Mouse (Mus musculus) lung, adult 2 months (tissue): ENCODE data around the gene Cog6. TPM values are rescaled to one million over a fixed set of nuclear protein-coding genes. Genes with fewer than 3 reads are reported as not detected.
A peak's percentile ranks its signal among the peaks of the same experiment; 100 is the strongest.

ENCODE experiments used
- DNase-seq: peaks from one replicate; pipeline ENCODE4 v3.0.0; 2022
- H3K4me1 ChIP-seq: fragments of 200-500 bp; 2 replicates; pipeline ENCODE4 v1.6.1; 2011; ENCODE audit warnings: low read length; ENCODE audit not compliant: control insufficient read depth, insufficient read depth
- H3K4me3 ChIP-seq: fragments of 200-500 bp; replicated peaks from 2 replicates; pipeline ENCODE3; 2011; ENCODE audit warnings: low read depth, mild to moderate bottlenecking, control low read depth, low read length; ENCODE audit errors: extremely low read depth
- CTCF ChIP-seq: fragments of 200-500 bp; IDR thresholded peaks from 2 replicates; pipeline ENCODE4 v1.5.1; 2011; ENCODE audit warnings: mild to moderate bottlenecking, low read length, control low read depth; ENCODE audit not compliant: insufficient read depth
- POLR2A ChIP-seq: fragments of 200-500 bp; IDR thresholded peaks from 2 replicates; pipeline ENCODE4 v1.6.1; 2011; ENCODE audit warnings: low read depth, mild to moderate bottlenecking, control low read depth, low read length, borderline replicate concordance; ENCODE audit errors: extremely low read depth
- WGBS: fragments of 180-500 bp; shearing (Covaris S2); methylation state at CpG from one replicate; pipeline ENCODE4 v1.1.7; 2018; 5-methylcytosine and 5-hydroxymethylcytosine counted together
- polyA plus RNA-seq: library from polyadenylated mRNA; depleted of rRNA; stranded (reverse); fragments of >200 nt; gene quantifications from 2 replicates; pipeline ENCODE4 v1.2.3, GENCODE M21; 2012

Cog6 gene
- polyA plus RNA-seq, 1 experiment, result 15.8 TPM

GRCm38 (mm10) chr3:52974674-52975556 is 42.1 kb downstream of the Cog6 start:
- DNase-seq, result peak; percentile 75
- 45% methylated on average over 15 of the region's 15 CpGs for WGBS
- H3K4me3 ChIP-seq, result no peak overlapping the region
- peak; percentile 62 for TF ChIP-seq CTCF
- TF ChIP-seq POLR2A, result no peak
- peaks cover 4% of the 10 kb centered on the region; the same call in 1 of the 2 replicates for H3K4me1 ChIP-seq

DNA sequence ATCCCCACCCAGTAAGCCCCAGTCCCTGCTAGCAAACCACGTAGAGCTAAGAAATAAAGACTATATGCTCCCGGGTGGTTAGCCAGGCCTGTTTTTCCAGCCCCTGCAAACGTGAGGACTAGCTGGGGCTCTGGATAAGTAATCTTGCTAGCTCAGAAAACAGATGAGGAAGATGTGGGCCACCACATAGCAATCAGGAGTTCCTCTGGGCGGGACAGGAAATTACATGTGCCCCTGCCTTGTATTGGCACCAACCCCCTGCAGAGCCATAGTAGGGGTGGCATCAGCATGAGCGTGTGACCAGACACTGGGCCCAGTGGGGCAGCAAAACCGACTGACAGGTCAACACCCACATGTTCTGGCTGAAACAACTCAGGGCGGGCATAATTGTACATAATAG is 44.1 kb downstream of the Cog6 start:
- 74% methylated on average over 7 of the region's 7 CpGs for WGBS
- H3K4me1 ChIP-seq, result peaks cover 4% of the 10 kb centered on the region; the same call in 1 of the 2 replicates
- TF ChIP-seq CTCF (no peak), POLR2A (no peak)
- DNase-seq, result no peak
- no peak overlapping the region for H3K4me3 ChIP-seq

DNA sequence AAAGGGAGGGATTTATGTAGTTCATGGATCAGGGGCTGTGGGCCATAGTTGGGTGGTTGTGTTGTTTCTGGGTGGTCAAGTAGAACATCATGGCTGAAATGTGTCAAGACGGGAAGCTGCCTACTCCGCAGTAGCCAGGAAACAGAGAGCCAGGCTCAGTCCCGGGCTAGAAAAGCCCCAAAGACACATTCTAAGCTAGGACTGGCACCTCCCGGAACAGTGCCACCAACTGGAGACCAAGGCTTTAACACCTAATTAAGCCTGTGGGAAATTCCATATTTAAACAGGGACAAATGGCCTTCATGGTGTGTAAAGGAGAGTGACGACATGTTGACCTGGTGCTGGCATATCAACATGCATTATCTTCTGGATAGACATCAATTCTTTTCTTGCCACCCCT is 50.0 kb downstream of the Cog6 start:
- no peak for DNase-seq
- 0 out of 2 replicates have a peak, but pooled peaks have one; percentile 2 for TF ChIP-seq CTCF
- TF ChIP-seq POLR2A, result no peak
- 85% methylated on average over 5 of the region's 5 CpGs for WGBS
- Histone ChIP-seq H3K4me3 (no peak overlapping the region), H3K4me1 (no peaks in the 10 kb centered on the region)

DNA sequence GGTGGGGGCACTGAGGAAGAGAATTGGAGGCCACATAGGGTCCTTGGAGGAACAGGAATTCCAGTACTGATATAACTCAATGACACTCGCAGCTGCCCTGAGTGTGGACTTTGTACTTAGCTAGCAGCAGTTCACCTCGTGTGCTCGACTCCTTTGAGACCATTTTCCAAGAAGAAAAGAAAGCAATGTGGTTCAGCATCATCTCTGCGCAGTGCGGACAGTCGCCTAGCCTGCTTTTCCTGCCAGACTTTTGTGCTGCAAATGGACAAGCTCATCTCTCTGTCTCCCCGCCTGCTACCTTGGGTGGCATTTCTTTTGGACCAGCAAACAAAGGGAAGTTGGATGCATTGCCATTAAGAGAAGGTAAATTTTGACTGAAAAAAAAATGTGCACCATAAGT is 52.8 kb downstream of the Cog6 start:
- no peak for TF ChIP-seq POLR2A
- no peak for TF ChIP-seq CTCF
- 67% methylated on average over 7 of the region's 7 CpGs for WGBS
- no peak for DNase-seq

GRCm38 (mm10) chr3:52963441-52963840 is 53.6 kb downstream of the Cog6 start:
- DNase-seq, result no peak
- no peaks in the 10 kb centered on the region for H3K4me1 ChIP-seq
- TF ChIP-seq CTCF (no peak), POLR2A (no peak)
- no peak overlapping the region for H3K4me3 ChIP-seq
- 84% methylated on average over 8 of the region's 8 CpGs for WGBS

More for the DNA sequence above, 52.8 kb downstream of the Cog6 start:
- no peaks in the 10 kb centered on the region for H3K4me1 ChIP-seq
- no peak overlapping the region for H3K4me3 ChIP-seq

DNA sequence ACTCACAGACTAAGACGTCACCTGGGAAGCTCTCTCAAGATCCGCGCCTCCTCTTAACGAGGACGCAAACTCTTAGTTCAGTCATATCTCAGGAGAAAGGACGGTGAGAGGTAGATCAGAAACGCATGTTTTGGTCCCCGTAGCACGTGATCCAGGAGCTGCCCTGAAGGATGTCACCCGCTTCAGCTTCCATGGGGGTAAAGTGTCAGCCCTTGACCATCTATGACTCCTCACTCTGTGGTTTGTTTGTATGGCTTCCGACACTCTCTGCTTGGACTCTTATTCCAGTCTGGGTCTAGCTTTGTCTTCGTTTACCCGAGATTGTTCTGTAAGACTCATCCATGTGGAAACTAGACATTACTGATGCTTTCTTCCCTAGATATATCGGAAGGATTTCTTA is 54.6 kb downstream of the Cog6 start:
- no peaks in the 10 kb centered on the region for H3K4me1 ChIP-seq
- TF ChIP-seq POLR2A, result no peak
- TF ChIP-seq CTCF, result no peak
- H3K4me3 ChIP-seq, result no peak overlapping the region
- no peak for DNase-seq
- WGBS, result 96% methylated on average over 14 of the region's 14 CpGs

DNA sequence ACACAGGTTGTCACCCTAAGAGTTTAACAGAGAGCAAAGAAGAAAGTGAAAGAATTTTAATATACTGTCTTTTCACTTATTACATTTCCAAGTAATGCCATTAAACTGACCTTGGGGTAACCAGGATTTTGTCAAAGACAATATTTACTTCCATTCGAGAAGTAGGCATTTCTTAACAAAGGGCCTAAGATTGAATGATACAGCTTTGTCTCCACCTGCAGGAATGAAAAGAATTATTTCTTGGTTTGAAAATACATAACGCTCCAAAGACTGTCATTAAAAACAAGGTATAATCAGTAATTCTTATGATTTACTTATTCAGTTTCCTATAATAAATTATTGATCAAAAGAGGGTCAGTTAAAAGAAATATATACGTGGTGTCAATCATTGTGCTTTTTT is 55.4 kb downstream of the Cog6 start:
- H3K4me3 ChIP-seq, result no peak overlapping the region
- TF ChIP-seq POLR2A (no peak), CTCF (no peak)
- 54% methylated on average over 3 of the region's 3 CpGs for WGBS
- DNase-seq, result no peak
- H3K4me1 ChIP-seq, result no peaks in the 10 kb centered on the region

- no peak overlapping the region for H3K4me3 ChIP-seq
- DNase-seq, result no peak
- WGBS, result 90% methylated on average over 13 of the region's 13 CpGs
- H3K4me1 ChIP-seq, result no peaks in the 10 kb centered on the region
- TF ChIP-seq CTCF (no peak), POLR2A (no peak)
These were observed 56.1 kb downstream of the Cog6 start for GRCm38 (mm10) chr3:52960951-52961350.

GRCm38 (mm10) chr3:52958444-52959120 is 58.5 kb downstream of the Cog6 start:
- Histone ChIP-seq H3K4me3 (no peak overlapping the region), H3K4me1 (peaks cover 3% of the 10 kb centered on the region)
- WGBS, result 90% methylated on average over 10 of the region's 10 CpGs
- TF ChIP-seq CTCF (no peak), POLR2A (no peak)
- no peak for DNase-seq
